Mouse (Mus musculus) neural tube, embryonic 11.5 days (tissue): ENCODE measurements around the gene Hspbp1. TPM values are rescaled to one million over a fixed set of nuclear protein-coding genes. Genes with fewer than 3 reads are reported as not detected.

Experiments
- ATAC-seq: fragments of 200-750 bp; cut with Nextera tagmentation; 2 replicates; pipeline ENCODE4 v1.8.0; 2017; ENCODE audit warnings: moderate number of reproducible peaks, mild to moderate bottlenecking, moderate TSS enrichment, moderate library complexity; ENCODE audit not compliant: insufficient read depth, low FRiP score, low TSS enrichment
- DNase-seq: peaks from one replicate; pipeline ENCODE4 v3.0.0-alpha.2; 2015; ENCODE audit warnings: low spot score
- H3K27ac ChIP-seq: fragments of 300-500 bp; sonication (generic); 2 replicates; pipeline ENCODE4 v1.5.1; 2014; ENCODE audit warnings: low read depth, mild to moderate bottlenecking, low read length
- H3K27me3 ChIP-seq: fragments of 300-500 bp; sonication (generic); 2 replicates; pipeline ENCODE4 v1.6.1; 2014; ENCODE audit warnings: mild to moderate bottlenecking, low read length, mixed read lengths; ENCODE audit not compliant: control insufficient read depth, insufficient read depth
- H3K36me3 ChIP-seq: fragments of 300-500 bp; sonication (generic); 2 replicates; pipeline ENCODE4 v1.6.1; 2014; ENCODE audit warnings: mild to moderate bottlenecking, low read length, moderate library complexity, mixed read lengths; ENCODE audit not compliant: control insufficient read depth, insufficient read depth
- H3K4me1 ChIP-seq: fragments of 300-500 bp; sonication (generic); 2 replicates; pipeline ENCODE4 v1.6.1; 2014; ENCODE audit warnings: low read length, mixed read lengths; ENCODE audit not compliant: control insufficient read depth, insufficient read depth
- H3K4me2 ChIP-seq: fragments of 300-500 bp; sonication (generic); 2 replicates; pipeline ENCODE4 v1.6.1; 2014; ENCODE audit warnings: low read depth, mild to moderate bottlenecking, moderate library complexity
- H3K4me3 ChIP-seq: fragments of 300-500 bp; sonication (generic); 2 replicates; pipeline ENCODE4 v1.5.1; 2014; ENCODE audit warnings: low read depth, low read length
- H3K9ac ChIP-seq: fragments of 300-500 bp; sonication (generic); 2 replicates; pipeline ENCODE4 v1.6.1; 2014; ENCODE audit warnings: mild to moderate bottlenecking, low read length
- H3K9me3 ChIP-seq: fragments of 300-500 bp; sonication (generic); 2 replicates; pipeline ENCODE4 v1.6.1; 2016; ENCODE audit warnings: low read length; ENCODE audit not compliant: control insufficient read depth
- WGBS: fragments of 180-500 bp; shearing (Covaris S2); extraction: QIAGEN DNeasy Blood & Tissue Kit; methylation state at CpG from one replicate; pipeline ENCODE4 v1.1.7; 2014; 5-methylcytosine and 5-hydroxymethylcytosine counted together
- polyA plus RNA-seq: library from polyadenylated mRNA; unstranded; fragments of >200 nt; fragmentation: Nextera tagmentation; extraction: Ambion mirVana; gene quantifications from 2 replicates; pipeline ENCODE4 v1.2.1, GENCODE M21; 2014

The Hspbp1 gene
- polyA plus RNA-seq, 1 experiment from 2014 or later, result 120 TPM

GRCm38 (mm10) chr7:4705098-4705497 lies 20.2 kb upstream of the Hspbp1 start:
- no peaks in the 10 kb centered on the region for H3K9me3 ChIP-seq
- no peak for ATAC-seq
- WGBS, result 41% methylated on average over 18 of the region's 18 CpGs
- no peaks in the 10 kb centered on the region for H3K27me3 ChIP-seq
- peak; percentile 51 for DNase-seq
- H3K4me3 ChIP-seq, result no peak overlapping the region
- H3K4me1 ChIP-seq, result no peaks in the 10 kb centered on the region
- H3K27ac ChIP-seq, result no peak overlapping the region
- peaks cover 15% of the 10 kb centered on the region for H3K36me3 ChIP-seq
- no peak overlapping the region for H3K4me2 ChIP-seq
- H3K9ac ChIP-seq, result no peak overlapping the region

DNA sequence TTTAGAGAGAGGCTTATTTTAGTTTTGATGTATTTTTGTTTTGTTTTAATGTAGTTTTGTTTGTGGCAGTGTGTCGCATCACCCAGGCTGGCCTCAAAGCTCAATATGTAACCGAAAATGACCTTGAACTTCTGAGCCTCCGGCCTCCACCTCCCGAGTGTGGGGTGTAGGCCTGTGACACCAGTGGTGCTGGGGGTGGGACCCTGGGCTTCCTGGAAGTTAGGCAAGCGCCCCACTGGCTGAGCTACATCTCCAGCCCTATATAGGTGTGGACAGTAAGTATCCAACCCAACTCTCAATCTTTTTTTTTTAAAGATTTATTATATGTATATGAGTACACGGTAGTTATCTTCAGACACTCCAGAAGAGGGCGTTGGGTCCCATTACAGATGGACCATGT lies 18.3 kb upstream of the Hspbp1 start:
- Histone ChIP-seq H3K9me3 (no peaks in the 10 kb centered on the region), H3K4me3 (no peak overlapping the region), H3K36me3 (peaks cover 16% of the 10 kb centered on the region), H3K9ac (no peak overlapping the region), H3K4me1 (no peaks in the 10 kb centered on the region), H3K4me2 (no peak overlapping the region), H3K27ac (no peak overlapping the region), H3K27me3 (no peaks in the 10 kb centered on the region)
- WGBS, result 97% methylated on average over 7 of the region's 7 CpGs
- ATAC-seq (no peak), DNase-seq (no peak)

GRCm38 (mm10) chr7:4702334-4702733 lies 17.5 kb upstream of the Hspbp1 start:
- Histone ChIP-seq H3K27ac (no peak overlapping the region), H3K4me3 (no peak overlapping the region), H3K27me3 (no peaks in the 10 kb centered on the region), H3K4me2 (no peak overlapping the region), H3K4me1 (no peaks in the 10 kb centered on the region), H3K36me3 (peaks cover 14% of the 10 kb centered on the region), H3K9me3 (no peaks in the 10 kb centered on the region), H3K9ac (no peak overlapping the region)
- DNase-seq (no peak), ATAC-seq (no peak)
- 47% methylated on average over 8 of the region's 8 CpGs for WGBS

DNA sequence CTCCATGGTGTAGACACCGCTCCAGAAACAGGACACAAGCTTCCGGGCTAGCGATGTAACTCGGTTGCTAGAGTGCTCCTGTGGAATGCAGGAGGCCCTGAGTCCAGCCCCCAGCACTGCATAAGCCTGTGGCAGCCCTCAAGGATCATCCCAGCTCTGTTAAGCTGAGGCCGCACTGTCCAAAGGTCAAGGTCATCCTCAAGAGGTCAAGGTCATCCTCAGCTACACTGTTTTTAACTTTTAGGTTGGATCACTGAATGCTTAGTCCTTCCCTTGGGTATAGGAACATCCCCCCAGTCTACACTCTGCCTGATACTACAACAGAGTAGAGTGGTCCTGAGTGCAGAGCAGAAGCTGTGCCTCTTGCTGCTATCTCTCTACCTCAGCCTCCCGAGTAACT lies 8.1 kb upstream of the Hspbp1 start:
- no peak overlapping the region for H3K27ac ChIP-seq
- no peak overlapping the region for H3K9ac ChIP-seq
- WGBS, result 92% methylated on average over 6 of the region's 6 CpGs
- H3K36me3 ChIP-seq, result peaks cover 12% of the 10 kb centered on the region
- no peak for ATAC-seq
- H3K4me1 ChIP-seq, result peaks cover 3% of the 10 kb centered on the region; the same call in 1 of the 2 replicates
- no peaks in the 10 kb centered on the region for H3K27me3 ChIP-seq
- no peak overlapping the region for H3K4me3 ChIP-seq
- DNase-seq, result no peak
- H3K9me3 ChIP-seq, result no peaks in the 10 kb centered on the region
- H3K4me2 ChIP-seq, result no peak overlapping the region

DNA sequence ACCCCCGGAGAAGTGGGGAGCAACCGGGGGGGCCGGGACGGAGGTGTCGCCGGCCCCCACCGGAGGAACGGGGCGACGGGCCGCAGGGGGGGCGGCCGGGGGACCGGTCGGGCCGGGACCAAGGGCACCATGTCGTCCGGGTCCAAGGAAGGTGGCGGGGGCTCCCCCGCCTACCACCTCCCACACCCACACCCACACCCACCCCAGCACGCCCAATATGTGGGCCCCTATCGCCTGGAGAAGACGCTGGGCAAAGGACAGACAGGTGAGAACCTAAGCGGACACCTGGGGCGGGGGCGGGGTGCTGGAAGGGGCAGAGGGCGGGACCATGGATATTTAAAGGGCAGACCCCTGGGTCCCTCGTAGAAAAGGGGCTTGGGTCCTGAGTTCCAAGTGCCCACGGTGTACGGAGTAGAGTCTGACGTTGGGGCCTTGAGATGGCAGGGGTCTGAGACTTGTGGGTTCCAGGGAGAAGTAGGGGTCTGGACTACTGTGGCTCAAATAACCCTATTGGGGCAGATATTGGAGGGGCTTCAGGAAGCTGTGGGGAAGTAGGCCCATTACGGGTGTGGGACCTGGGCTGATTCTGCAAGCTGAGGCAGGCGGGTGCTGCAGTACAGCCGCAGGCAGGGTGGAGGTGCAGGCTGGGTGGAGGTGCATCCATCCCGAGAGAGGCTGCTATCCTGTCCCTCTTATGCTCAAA lies 6.2 kb upstream of the Hspbp1 start:
- 8% methylated on average over 19 of the region's 35 CpGs for WGBS
- Histone ChIP-seq H3K9me3 (no peaks in the 10 kb centered on the region), H3K4me2 (peak overlapping the region; percentile 83), H3K4me3 (peak overlapping the region; percentile 99), H3K36me3 (peaks cover 8% of the 10 kb centered on the region), H3K27ac (peak overlapping the region; percentile 95), H3K4me1 (peaks cover 3% of the 10 kb centered on the region; the same call in 1 of the 2 replicates), H3K9ac (peak overlapping the region; percentile 100), H3K27me3 (no peaks in the 10 kb centered on the region)
- peak; percentile 75 for ATAC-seq
- DNase-seq, result peak; percentile 36

- Histone ChIP-seq H3K9me3 (no peaks in the 10 kb centered on the region), H3K4me3 (peak within 1 kb of the TSS; percentile 99), H3K27ac (peak within 1 kb of the TSS; percentile 95), H3K36me3 (peaks cover 8% of the 10 kb centered on the region), H3K9ac (peak within 1 kb of the TSS; percentile 100), H3K4me1 (peaks cover 3% of the 10 kb centered on the region; the same call in 1 of the 2 replicates), H3K4me2 (peak within 1 kb of the TSS; percentile 83), H3K27me3 (no peaks in the 10 kb centered on the region)
- peak; percentile 92 for DNase-seq
- WGBS, result 7% methylated on average over 4 of the region's 18 CpGs
- ATAC-seq, result peak; percentile 87
These were observed 5.5 kb upstream of the Hspbp1 start, which contains the start of gene Brsk1 for GRCm38 (mm10) chr7:4690387-4690786. Gene Brsk1 (plus strand): TSS chr7:4690604.

DNA sequence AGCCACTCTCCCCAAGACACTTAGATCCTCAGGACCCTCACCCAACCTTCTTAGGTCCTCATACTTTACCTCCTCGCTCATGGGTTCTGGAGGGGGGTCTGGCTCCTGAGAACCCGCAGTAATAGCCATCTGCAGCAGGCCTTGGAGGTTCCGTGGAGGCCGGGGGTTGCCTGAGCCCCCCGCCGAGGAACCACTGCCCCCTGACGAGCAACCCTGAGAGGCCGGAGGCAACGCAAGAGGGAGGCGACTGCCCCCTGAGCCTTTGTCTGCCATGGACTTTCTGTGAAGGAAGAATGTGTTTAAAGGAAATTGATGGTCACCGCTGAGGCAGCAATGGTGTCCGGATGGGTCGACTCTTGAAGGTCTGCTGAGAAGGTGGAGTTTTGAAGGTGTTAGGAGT lies 665 bp downstream of the Hspbp1 start:
- Histone ChIP-seq H3K9me3 (no peaks in the 10 kb centered on the region), H3K27ac (no peak overlapping the region), H3K9ac (peak overlapping the region; percentile 57; the same call in 1 of the 2 replicates), H3K27me3 (no peaks in the 10 kb centered on the region), H3K4me3 (peak overlapping the region; percentile 74), H3K4me1 (peaks cover 4% of the 10 kb centered on the region; the same call in 1 of the 2 replicates), H3K36me3 (peaks cover 2% of the 10 kb centered on the region), H3K4me2 (peak overlapping the region; percentile 93)
- WGBS, result 2% methylated on average over 13 of the region's 13 CpGs
- no peak for DNase-seq
- ATAC-seq, result peak; percentile 2; the same call in 1 of the 2 replicates

- Histone ChIP-seq H3K9ac (no peak overlapping the region), H3K27me3 (no peaks in the 10 kb centered on the region), H3K9me3 (no peaks in the 10 kb centered on the region), H3K4me1 (peaks cover 4% of the 10 kb centered on the region; the same call in 1 of the 2 replicates), H3K36me3 (peaks cover 2% of the 10 kb centered on the region), H3K4me2 (no peak overlapping the region), H3K27ac (no peak overlapping the region), H3K4me3 (no peak overlapping the region)
- DNase-seq (no peak), ATAC-seq (no peak)
- WGBS, result 87% methylated on average over 5 of the region's 5 CpGs
These were observed 1.6 kb downstream of the Hspbp1 start for GRCm38 (mm10) chr7:4683307-4683706.

DNA sequence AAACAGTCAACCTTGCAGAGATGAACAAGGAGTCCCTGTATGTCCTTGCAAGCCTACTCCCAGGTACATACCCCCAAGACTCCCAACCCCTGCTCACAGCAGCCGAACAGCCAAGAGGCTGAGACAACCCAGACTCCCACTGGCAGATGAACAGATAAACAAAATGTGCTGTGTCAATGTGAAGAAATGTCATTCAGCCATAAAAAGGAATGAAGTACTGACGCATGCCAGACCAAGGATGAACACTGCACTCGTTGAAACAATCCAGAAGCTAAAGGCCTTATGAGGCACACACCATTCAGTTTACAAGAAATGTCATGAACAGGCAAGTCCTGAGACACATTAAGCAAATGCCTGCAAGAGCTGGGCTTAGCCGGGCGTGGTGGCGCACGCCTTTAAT lies 9.7 kb downstream of the Hspbp1 start:
- H3K27ac ChIP-seq, result no peak overlapping the region
- ATAC-seq (no peak), DNase-seq (no peak)
- H3K4me3 ChIP-seq, result no peak overlapping the region
- no peak overlapping the region for H3K4me2 ChIP-seq
- no peaks in the 10 kb centered on the region for H3K4me1 ChIP-seq
- H3K9ac ChIP-seq, result no peak overlapping the region
- no peaks in the 10 kb centered on the region for H3K9me3 ChIP-seq
- no peaks in the 10 kb centered on the region for H3K27me3 ChIP-seq
- peaks cover 8% of the 10 kb centered on the region for H3K36me3 ChIP-seq
- WGBS, result 93% methylated on average over 7 of the region's 7 CpGs
